Mouse (Mus musculus) thymus, adult 2 months (tissue): ENCODE measurements around the gene Mafb. TPM values are rescaled to one million over a fixed set of nuclear protein-coding genes. Genes with fewer than 3 reads are reported as not detected.

ENCODE experiments used
- DNase-seq: peaks from one replicate; pipeline ENCODE4 v3.0.0; 2021
- H3K27ac ChIP-seq: fragments of 200-500 bp; 2 replicates; pipeline ENCODE4 v1.5.1; 2012; ENCODE audit warnings: low read length, control low read depth; ENCODE audit not compliant: control insufficient read depth, insufficient read depth
- H3K27me3 ChIP-seq: fragments of 200-500 bp; 2 replicates; pipeline ENCODE4 v1.6.1; 2012; ENCODE audit warnings: mild to moderate bottlenecking, low read length, moderate library complexity, mixed read lengths; ENCODE audit not compliant: control insufficient read depth, insufficient read depth
- H3K36me3 ChIP-seq: fragments of 200-500 bp; 2 replicates; pipeline ENCODE4 v1.6.1; 2012; ENCODE audit warnings: mild to moderate bottlenecking, low read length, moderate library complexity; ENCODE audit not compliant: control insufficient read depth, insufficient read depth
- H3K4me1 ChIP-seq: fragments of 200-500 bp; replicated peaks from 2 replicates; pipeline ENCODE4 v1.6.1; 2012; ENCODE audit warnings: low read length; ENCODE audit not compliant: control insufficient read depth, insufficient read depth
- H3K4me3 ChIP-seq: fragments of 200-500 bp; 2 replicates; pipeline ENCODE4 v1.5.1; 2012; ENCODE audit warnings: mild to moderate bottlenecking, low read length, control low read depth, moderate library complexity; ENCODE audit not compliant: control insufficient read depth, insufficient read depth
- CTCF ChIP-seq: fragments of 200-500 bp; IDR thresholded peaks from 2 replicates; pipeline ENCODE4 v1.5.1; 2012; ENCODE audit warnings: mild to moderate bottlenecking, control low read depth, low read length, moderate library complexity, borderline replicate concordance; ENCODE audit not compliant: control insufficient read depth, poor library complexity, insufficient read depth; ENCODE audit errors: extremely low read depth
- POLR2A ChIP-seq: fragments of 200-500 bp; IDR thresholded peaks from 2 replicates; pipeline ENCODE4 v1.6.1; 2012; ENCODE audit warnings: mild to moderate bottlenecking, low read length, control low read depth, moderate library complexity; ENCODE audit not compliant: control insufficient read depth, poor library complexity, insufficient read depth; ENCODE audit errors: extremely low read depth
- WGBS: fragments of 180-500 bp; shearing (Covaris S2); methylation state at CpG from one replicate; pipeline ENCODE4 v1.1.7; 2018; 5-methylcytosine and 5-hydroxymethylcytosine counted together
- polyA plus RNA-seq: library from polyadenylated mRNA; depleted of rRNA; stranded (reverse); fragments of >200 nt; gene quantifications from 2 replicates; pipeline ENCODE4 v1.2.3, GENCODE M21; 2012; rRNA removed

Mafb gene
- polyA plus RNA-seq, 1 experiment = 18.3 TPM

GRCm38 (mm10) chr2:160318255-160318654 lies 48.6 kb downstream of the Mafb start:
- Histone ChIP-seq H3K4me3 (no peak overlapping the region), H3K27me3 (no peaks in the 10 kb centered on the region), H3K27ac (no peak overlapping the region), H3K36me3 (no peaks in the 10 kb centered on the region), H3K4me1 (no peaks in the 10 kb centered on the region)
- 9% methylated on average over 4 of the region's 4 CpGs for WGBS
- no peak for TF ChIP-seq POLR2A
- no peak for TF ChIP-seq CTCF
- no peak for DNase-seq

Other genes with a start within 250 kb of the Mafb start
- 0.29 and 0.44 TPM in 2 replicates for gene Gm826, start 32.9 kb downstream of the Mafb start, polyA plus RNA-seq